Mouse (Mus musculus): ENCODE measurements around the gene Gipr. TPM values are rescaled to one million over a fixed set of nuclear protein-coding genes. Genes with fewer than 3 reads are reported as not detected.
A peak's percentile ranks its signal among the peaks of the same experiment; 100 is the strongest.
"Not testable (repeated sequence)": the region's sequence is repeated elsewhere in the genome, so short reads cannot be mapped to it uniquely, and the experiment has no call there.

The Gipr gene
- polyA plus RNA-seq, 1 experiment, result 0.68 TPM

GRCm38 (mm10) chr7:19155825-19156475 is 10.0 kb downstream of the Gipr start:
- peak; percentile 76 for DNase-seq (ENCODE audit: low read depth, low spot score)
- 20% methylated on average over 13 of the region's 13 CpGs for WGBS

- 60% methylated on average over 8 of the region's 8 CpGs for WGBS
- no peak for DNase-seq (ENCODE audit: low read depth, low spot score)
Observed at GRCm38 (mm10) chr7:19154796-19155195, 11.1 kb downstream of the Gipr start.

GRCm38 (mm10) chr7:19151121-19151520 is 14.8 kb downstream of the Gipr start:
- 81% methylated on average over 10 of the region's 10 CpGs for WGBS
- not testable (repeated sequence) for DNase-seq (ENCODE audit: low read depth, low spot score)

DNA sequence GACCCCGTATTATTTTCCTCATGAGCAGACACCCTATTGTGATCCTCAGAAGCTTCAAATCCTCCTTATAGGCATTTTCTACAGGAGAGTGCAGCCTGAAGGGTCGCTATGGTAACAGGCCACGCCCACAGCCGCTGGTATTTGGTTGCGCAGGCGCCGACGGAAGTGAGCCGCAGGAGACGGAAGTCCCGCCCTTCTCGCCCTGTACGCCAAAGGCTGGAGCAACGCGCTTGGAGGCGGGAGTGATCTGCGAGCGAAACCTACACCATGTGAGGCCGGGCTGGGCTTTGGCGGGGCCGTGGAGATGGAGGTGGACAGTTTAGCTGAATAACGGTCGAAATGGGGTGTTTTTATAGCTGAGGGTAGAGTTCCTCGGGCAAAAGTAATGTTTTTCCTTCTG is 16.3 kb downstream of the Gipr start, which contains the start of gene Snrpd2:
TSS of gene Snrpd2 (plus strand) at position 97 of the 400 bp plus-strand sequence.
- WGBS, result under 1% methylated on average over 24 of the region's 24 CpGs
- DNase-seq (ENCODE audit: low read depth, low spot score), result peak; percentile 78

DNA sequence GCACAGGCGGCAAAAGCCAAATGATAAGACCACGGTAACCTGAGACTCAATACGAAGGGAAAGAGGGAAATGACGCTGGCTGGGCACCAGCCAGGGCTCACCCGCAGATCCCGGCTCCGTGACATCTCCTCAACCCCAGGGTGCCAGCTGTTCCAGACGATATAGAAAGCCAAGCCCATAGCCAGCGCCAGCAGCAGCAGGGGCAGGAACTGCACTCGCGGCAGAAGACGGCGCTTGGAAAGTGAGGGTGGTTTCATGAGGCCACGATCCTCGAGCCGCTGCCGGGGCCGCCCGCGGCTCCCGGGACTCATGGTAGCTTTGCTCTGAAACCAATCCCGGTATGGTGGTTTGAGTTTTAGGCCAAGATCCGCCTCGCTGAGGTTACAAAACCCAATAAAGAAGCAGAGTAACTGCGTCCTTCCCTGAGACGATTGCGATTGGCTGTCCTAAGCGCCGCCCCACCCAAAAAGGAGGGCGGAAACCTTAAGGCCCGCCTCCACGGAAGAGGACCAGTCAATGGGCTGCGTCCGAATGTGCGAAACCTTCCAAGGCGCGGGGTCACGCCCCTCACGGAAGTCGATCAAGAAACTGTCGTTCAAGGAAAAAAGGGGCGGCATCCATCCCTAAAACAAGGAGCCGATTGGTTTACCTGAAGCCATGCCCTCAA is 16.9 kb downstream of the Gipr start, which contains the start of gene Qpctl:
TSS of gene Qpctl (minus strand) at position 417 of the 667 bp plus-strand sequence.
- WGBS, result under 1% methylated on average over 43 of the region's 43 CpGs

DNA sequence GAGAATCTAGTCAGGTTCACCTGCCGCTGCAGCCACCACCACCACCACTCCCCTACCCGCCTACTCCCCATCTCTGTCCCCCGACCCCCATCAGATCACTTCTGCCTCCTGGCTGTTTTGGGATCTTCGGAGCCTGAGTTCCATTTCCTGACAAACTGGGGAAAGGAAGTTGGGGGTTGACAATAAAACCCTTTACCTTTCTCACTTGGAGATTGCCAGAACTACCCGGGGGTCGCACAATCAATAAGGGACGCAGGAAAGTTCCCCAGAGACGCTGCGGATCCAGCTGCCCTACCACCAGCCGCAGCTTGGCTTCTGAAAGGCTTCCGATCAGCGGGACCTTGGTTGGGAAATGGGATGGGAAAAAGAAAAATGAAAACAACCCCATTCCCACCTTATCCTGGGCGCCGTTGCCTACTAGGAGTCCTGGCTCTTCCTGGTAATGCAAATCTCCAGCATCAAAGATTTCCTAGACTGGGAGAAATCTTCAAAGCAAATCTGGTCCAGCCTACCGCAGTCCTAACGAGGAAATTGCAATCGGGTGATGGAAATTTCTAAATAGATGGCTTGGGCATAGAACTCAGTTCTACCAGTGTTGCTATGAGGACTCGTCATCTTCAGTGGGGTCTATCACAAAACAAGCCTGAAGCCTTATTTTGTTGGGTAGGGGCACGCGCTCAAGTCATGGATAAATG is 17.6 kb downstream of the Gipr start:
- DNase-seq (ENCODE audit: low read depth, low spot score), result no peak
- 8% methylated on average over 20 of the region's 20 CpGs for WGBS

More for the DNA sequence above, 16.9 kb downstream of the Gipr start, which contains the start of gene Qpctl:
- DNase-seq (ENCODE audit: low read depth, low spot score), result peak; percentile 98

GRCm38 (mm10) chr7:19147497-19148045 is 18.4 kb downstream of the Gipr start:
- 46% methylated on average over 6 of the region's 6 CpGs for WGBS

GRCm38 (mm10) chr7:19146793-19147192 is 19.1 kb downstream of the Gipr start:
- 90% methylated on average over 10 of the region's 10 CpGs for WGBS
- DNase-seq (ENCODE audit: low read depth, low spot score), result no peak

More at GRCm38 (mm10) chr7:19147497-19148045, 18.4 kb downstream of the Gipr start:
- DNase-seq (ENCODE audit: low read depth, low spot score), result no peak

GRCm38 (mm10) chr7:19137380-19137779 is 28.5 kb downstream of the Gipr start:
- WGBS, result 52% methylated on average over 5 of the region's 5 CpGs
- no peak for DNase-seq (ENCODE audit: low read depth, low spot score)

DNA sequence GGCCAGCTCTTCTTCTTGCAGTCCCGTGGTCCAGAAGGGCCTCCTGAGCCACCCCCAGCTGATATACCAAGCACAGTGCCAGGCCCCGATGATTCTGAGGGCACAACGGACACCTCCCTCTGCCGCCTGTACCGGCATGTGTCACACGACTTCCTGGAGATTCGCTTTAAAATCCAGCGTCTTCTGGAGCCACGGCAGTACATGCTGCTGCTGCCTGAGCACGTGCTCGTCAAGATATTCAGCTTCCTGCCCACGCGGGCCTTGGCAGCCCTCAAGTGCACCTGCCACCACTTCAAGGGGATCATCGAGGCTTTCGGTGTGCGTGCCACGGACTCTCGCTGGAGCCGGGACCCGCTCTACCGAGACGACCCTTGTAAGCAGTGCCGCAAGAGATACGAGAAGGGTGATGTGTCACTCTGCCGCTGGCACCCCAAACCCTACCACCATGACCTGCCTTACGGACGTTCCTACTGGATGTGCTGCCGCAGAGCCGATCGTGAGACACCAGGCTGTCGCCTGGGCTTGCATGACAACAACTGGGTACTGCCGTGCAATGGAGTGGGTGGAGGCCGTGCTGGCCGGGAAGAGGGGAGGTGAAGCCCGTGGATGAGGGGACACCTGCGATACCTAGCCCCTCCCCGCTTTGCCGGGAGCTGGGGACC is 29.1 kb downstream of the Gipr start:
- 89% methylated on average over 38 of the region's 38 CpGs for WGBS
- no peak for DNase-seq (ENCODE audit: low read depth, low spot score)

GRCm38 (mm10) chr7:19136168-19136567 is 29.8 kb downstream of the Gipr start:
- WGBS, result 95% methylated on average over 13 of the region's 13 CpGs
- no peak for DNase-seq (ENCODE audit: low read depth, low spot score)

- peak; percentile 84 for DNase-seq (ENCODE audit: low read depth, low spot score)
- WGBS, result under 1% methylated on average over 38 of the region's 39 CpGs
Observed at GRCm38 (mm10) chr7:19131324-19131848, 34.5 kb downstream of the Gipr start.

DNA sequence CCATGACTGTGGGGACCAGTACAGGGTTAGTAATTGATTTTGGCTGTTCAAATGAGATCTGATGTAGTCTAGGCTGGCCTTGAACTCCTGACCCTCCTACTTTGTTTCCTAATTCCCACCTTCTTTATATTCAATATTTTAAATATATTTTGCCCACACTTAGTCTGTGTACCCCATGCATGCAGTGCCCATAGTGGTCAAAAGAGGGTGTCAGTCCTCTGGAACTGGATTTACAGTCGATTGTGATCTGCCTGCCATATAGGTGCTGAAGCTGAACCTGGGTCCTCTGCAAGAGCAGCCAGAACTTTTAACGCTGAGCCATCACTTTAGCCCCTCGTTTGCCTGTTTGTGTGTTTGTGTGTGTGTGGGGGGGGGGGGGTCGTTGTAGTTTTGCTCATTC is 35.3 kb downstream of the Gipr start:
- WGBS, result 15% methylated on average over 4 of the region's 4 CpGs
- no peak for DNase-seq (ENCODE audit: low read depth, low spot score)

DNA sequence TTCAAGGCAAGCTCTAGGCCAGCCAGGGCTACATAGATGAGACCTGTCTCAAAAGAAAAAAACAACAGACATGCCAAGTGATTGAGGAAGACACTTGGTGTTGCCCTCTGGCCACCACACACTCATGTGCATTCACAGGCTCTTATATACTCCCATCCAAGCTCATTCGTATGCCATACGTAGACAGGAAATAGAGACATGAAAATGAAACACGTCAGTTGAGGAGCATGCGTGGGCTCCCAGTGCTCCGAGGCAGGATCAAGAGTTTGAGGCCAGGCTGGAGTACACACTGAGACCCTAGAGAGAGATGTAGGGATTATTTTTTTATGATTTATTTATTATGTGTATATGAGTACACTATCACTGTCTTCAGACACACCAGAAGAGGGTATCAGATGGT is 36.5 kb downstream of the Gipr start:
- DNase-seq (ENCODE audit: low read depth, low spot score), result no peak
- 85% methylated on average over 5 of the region's 5 CpGs for WGBS

DNA sequence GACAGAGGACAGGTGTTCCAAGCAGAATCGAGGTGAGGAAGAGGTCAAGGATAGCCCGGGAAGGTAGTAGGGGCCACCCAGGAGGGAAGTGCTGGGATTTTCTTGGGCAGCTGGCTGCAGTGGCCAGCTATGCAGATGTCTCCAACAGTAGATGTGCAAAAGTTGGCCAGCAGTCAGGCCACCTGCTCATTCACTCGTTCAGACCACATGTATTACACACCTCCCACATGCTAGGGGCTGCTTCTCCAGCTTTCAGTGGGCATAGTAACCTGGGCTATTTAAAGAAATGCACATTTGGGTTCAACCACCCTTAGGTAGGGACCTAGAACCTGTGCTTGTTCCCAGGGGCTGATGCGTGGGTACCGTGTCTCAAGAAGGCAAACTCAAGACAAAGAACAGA is 38.2 kb downstream of the Gipr start:
- no peak for DNase-seq (ENCODE audit: low read depth, low spot score)
- 66% methylated on average over 5 of the region's 5 CpGs for WGBS

DNA sequence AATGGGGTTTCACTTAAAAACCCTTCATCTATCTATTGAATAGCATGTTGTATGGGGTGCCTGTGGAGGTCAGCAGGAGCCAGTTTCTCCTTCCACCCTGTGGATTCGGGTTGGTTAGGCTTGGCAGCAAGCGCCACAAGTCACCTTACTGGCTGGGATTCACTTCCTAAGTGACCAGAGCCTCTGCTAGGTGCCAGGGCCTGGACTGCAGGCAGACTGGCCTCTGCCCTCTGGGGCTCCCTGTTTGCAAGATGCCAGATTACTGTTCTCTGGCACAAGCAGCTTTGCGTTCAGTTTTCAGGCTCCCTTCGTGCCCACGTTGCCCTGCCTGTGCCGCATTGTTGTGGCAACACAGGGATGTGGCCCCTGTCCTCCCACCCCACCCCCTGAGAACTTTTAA is 41.2 kb downstream of the Gipr start:
- 89% methylated on average over 6 of the region's 6 CpGs for WGBS

DNA sequence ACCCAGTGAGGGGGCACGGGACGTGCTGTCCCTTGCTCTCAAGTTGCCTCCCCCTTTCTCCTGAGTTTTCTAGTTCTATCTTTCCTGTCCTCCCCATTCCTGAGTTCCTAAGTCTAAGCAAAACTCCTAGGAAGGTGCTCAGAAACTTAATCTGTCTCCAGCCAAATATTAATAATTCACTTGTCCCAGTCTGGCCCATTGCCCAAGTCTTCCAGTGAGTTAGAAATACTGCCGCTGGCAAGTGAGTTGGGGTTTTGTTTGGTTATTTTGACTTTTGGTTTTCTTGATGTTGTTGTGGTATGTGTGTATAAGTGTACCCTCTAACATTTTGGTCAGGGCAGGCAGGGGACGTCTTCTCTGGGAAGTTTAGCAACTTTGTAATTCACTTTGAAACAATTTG is 44.2 kb downstream of the Gipr start:
- 88% methylated on average over 4 of the region's 4 CpGs for WGBS

More for the DNA sequence above, 41.2 kb downstream of the Gipr start:
- no peak for DNase-seq (ENCODE audit: low read depth, low spot score)

DNA sequence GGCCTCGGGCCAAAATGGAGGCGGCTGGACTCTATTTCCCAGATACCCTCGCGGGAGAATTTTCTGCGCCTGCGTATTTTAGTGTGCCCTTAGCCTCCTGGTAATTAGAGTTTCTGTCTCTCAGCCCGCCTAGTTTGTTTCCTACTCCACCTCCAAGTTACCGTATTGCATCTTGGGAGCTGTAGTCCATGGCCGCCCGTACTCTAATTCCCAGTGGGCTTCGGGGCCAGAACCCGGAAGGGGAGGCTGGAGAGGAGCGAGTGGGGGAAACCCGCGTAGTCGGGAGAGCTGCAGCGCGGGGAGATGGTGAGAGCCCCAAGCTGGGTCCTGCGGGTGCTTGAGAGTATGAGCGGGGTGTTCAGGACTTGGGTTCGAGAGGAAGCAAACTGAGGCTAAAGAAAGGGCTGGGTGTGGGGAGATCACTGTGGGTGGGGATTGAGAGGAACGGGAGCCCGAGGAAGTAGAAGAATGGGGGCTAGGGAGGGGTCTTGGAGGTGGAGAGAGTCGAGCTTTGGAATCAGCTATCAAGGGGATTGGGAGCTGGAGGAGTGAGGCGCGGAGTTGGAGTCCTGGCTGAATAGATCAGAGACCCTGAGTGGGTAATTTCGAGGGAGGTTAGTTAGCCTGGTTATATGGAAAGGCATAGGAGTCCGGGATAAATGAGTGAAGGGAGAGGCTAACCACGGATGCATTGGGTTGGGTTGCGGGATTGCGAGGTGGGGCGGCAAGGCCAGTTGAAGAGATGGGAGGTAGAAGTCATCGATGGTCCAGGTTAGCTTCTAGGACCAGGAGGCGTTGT is 46.1 kb downstream of the Gipr start, which contains the start of gene Fbxo46:
TSS of gene Fbxo46 (plus strand) at position 229 of the 799 bp plus-strand sequence.
- DNase-seq (ENCODE audit: low read depth, low spot score), result peak; percentile 96
- under 1% methylated on average over 34 of the region's 34 CpGs for WGBS

More for the DNA sequence above, 44.2 kb downstream of the Gipr start:
- no peak for DNase-seq (ENCODE audit: low read depth, low spot score)

Data from large intestine, adult 2 months (tissue).